Mouse (Mus musculus) bone marrow, adult 2 months (tissue): ENCODE measurements around the gene Fkbpl. TPM values are rescaled to one million over a fixed set of nuclear protein-coding genes. Genes with fewer than 3 reads are reported as not detected.

ENCODE experiments used
- H3K27ac ChIP-seq: fragments of 200-500 bp; 2 replicates; pipeline ENCODE4 v1.5.1; 2012; ENCODE audit warnings: low read depth, mild to moderate bottlenecking, control low read depth, inconsistent platforms, low read length; ENCODE audit not compliant: control insufficient read depth, poor library complexity, insufficient read depth
- H3K4me1 ChIP-seq: fragments of 200-500 bp; 2 replicates; pipeline ENCODE4 v1.6.1; 2011; ENCODE audit warnings: low read length; ENCODE audit not compliant: control insufficient read depth, insufficient read depth
- H3K4me3 ChIP-seq: fragments of 200-500 bp; replicated peaks from 2 replicates; pipeline ENCODE3; 2011; ENCODE audit warnings: mild to moderate bottlenecking, low read depth, low read length, control low read depth; ENCODE audit not compliant: control insufficient read depth
- CTCF ChIP-seq: fragments of 200-500 bp; IDR thresholded peaks from 2 replicates; pipeline ENCODE4 v1.5.1; 2011; ENCODE audit warnings: low read length, control low read depth; ENCODE audit not compliant: control insufficient read depth, insufficient read depth
- POLR2A ChIP-seq: fragments of 200-500 bp; IDR thresholded peaks from 2 replicates; pipeline ENCODE4 v1.6.1; 2011; ENCODE audit warnings: low read depth, mild to moderate bottlenecking, control low read depth, low read length, borderline replicate concordance; ENCODE audit not compliant: control insufficient read depth
- WGBS: fragments of 180-500 bp; shearing (Covaris S2); methylation state at CpG from one replicate; pipeline ENCODE4 v1.1.7; 2018; 5-methylcytosine and 5-hydroxymethylcytosine counted together
- polyA plus RNA-seq: library from polyadenylated mRNA; stranded (reverse); fragments of >200 nt; gene quantifications from 2 replicates; pipeline ENCODE4 v1.2.4, GENCODE M21; 2011; ENCODE audit warnings: low replicate concordance; ENCODE audit not compliant: missing spikeins, insufficient read depth, insufficient read length

The Fkbpl gene
- polyA plus RNA-seq: 4.6 and 13.6 TPM in 2 replicates

GRCm38 (mm10) chr17:34644608-34645007, at the start of gene Fkbpl:
Gene Fkbpl, plus strand, starts transcription at chr17:34644764.
- WGBS: 1% methylated on average over 16 of the region's 16 CpGs
- peaks cover 7% of the 10 kb centered on the region for H3K4me1 ChIP-seq

GRCm38 (mm10) chr17:34596098-34596497, 48.5 kb upstream of the Fkbpl start:
- peaks cover 2% of the 10 kb centered on the region for H3K4me1 ChIP-seq
- TF ChIP-seq CTCF: no peak
- no peak for TF ChIP-seq POLR2A
- no peak overlapping the region for H3K4me3 ChIP-seq
- WGBS: 81% methylated on average over 8 of the region's 8 CpGs
- H3K27ac ChIP-seq: no peak overlapping the region

More at GRCm38 (mm10) chr17:34644608-34645007, at the start of gene Fkbpl:
- no peak for TF ChIP-seq CTCF
- no peak for TF ChIP-seq POLR2A
- peak within 1 kb of the TSS; percentile 71 for H3K4me3 ChIP-seq
- H3K27ac ChIP-seq: peak within 1 kb of the TSS; percentile 55

GRCm38 (mm10) chr17:34597566-34598095, 46.9 kb upstream of the Fkbpl start, which contains the start of gene Ager:
Gene Ager, plus strand, starts transcription at chr17:34597862.
- peaks cover 2% of the 10 kb centered on the region for H3K4me1 ChIP-seq
- TF ChIP-seq POLR2A (no peak), CTCF (no peak)
- WGBS: 47% methylated on average over 6 of the region's 6 CpGs
- H3K4me3 ChIP-seq: no peak within 1 kb of the TSS
- H3K27ac ChIP-seq: no peak within 1 kb of the TSS

GRCm38 (mm10) chr17:34599891-34600290, 44.7 kb upstream of the Fkbpl start:
- Histone ChIP-seq H3K4me1 (peaks cover 2% of the 10 kb centered on the region), H3K4me3 (no peak overlapping the region), H3K27ac (no peak overlapping the region)
- WGBS: 75% methylated on average over 9 of the region's 9 CpGs
- TF ChIP-seq CTCF: no peak
- no peak for TF ChIP-seq POLR2A

- H3K4me3 ChIP-seq: no peak overlapping the region
- H3K27ac ChIP-seq: no peak overlapping the region
- TF ChIP-seq CTCF (no peak), POLR2A (no peak)
- H3K4me1 ChIP-seq: peaks cover 4% of the 10 kb centered on the region
- WGBS: 88% methylated on average over 12 of the region's 12 CpGs
These were observed 42.8 kb upstream of the Fkbpl start for GRCm38 (mm10) chr17:34601796-34602195.

GRCm38 (mm10) chr17:34603375-34604060, 41.0 kb upstream of the Fkbpl start, which contains the start of gene Rnf5:
Gene Rnf5, minus strand, starts transcription at chr17:34603690.
- Histone ChIP-seq H3K4me1 (peaks cover 8% of the 10 kb centered on the region), H3K4me3 (peak within 1 kb of the TSS; percentile 80), H3K27ac (peak within 1 kb of the TSS; percentile 94)
- TF ChIP-seq CTCF: no peak
- TF ChIP-seq POLR2A: no peak
- under 1% methylated on average over 30 of the region's 30 CpGs for WGBS

- peaks cover 8% of the 10 kb centered on the region for H3K4me1 ChIP-seq
- peak within 1 kb of the TSS; percentile 80 for H3K4me3 ChIP-seq
- peak within 1 kb of the TSS; percentile 94 for H3K27ac ChIP-seq
- WGBS: under 1% methylated on average over 35 of the region's 35 CpGs
- peak; percentile 91; the same call in 1 of the 2 replicates for TF ChIP-seq POLR2A
- no peak for TF ChIP-seq CTCF
These were observed 40.5 kb upstream of the Fkbpl start, which contains the start of gene Agpat1 for GRCm38 (mm10) chr17:34604061-34604508. Gene Agpat1, plus strand, starts transcription at chr17:34604262.

- Histone ChIP-seq H3K4me1 (peaks cover 8% of the 10 kb centered on the region; the same call in 1 of the 2 replicates), H3K4me3 (peak overlapping the region; percentile 80), H3K27ac (peak overlapping the region; percentile 94)
- TF ChIP-seq CTCF (no peak), POLR2A (no peak)
- 16% methylated on average over 24 of the region's 24 CpGs for WGBS
These were observed 39.9 kb upstream of the Fkbpl start for GRCm38 (mm10) chr17:34604511-34605237.
